Mouse (Mus musculus) liver, postnatal 0 days (tissue): Measurements from ENCODE around the gene Ipo8.

Experiments used
- CTCF ChIP-seq: sonication (generic); IDR thresholded peaks from 2 replicates; pipeline ENCODE4 v1.5.1; 2016; ENCODE audit warnings: antibody characterized with exemption, low read depth
- EP300 ChIP-seq: IDR thresholded peaks from 2 replicates; pipeline ENCODE4 v1.6.1; 2016; ENCODE audit warnings: antibody characterized with exemption, low read depth, mild to moderate bottlenecking

GRCm38 (mm10) chr6:148724453-148724852, 106.8 kb downstream of the Ipo8 start:
- TF ChIP-seq CTCF, result no peak
- no peak for TF ChIP-seq EP300
